Mouse (Mus musculus) liver, adult 2 months (tissue): ENCODE data around the gene Ophn1.

Source experiments
- CTCF ChIP-seq: fragments of 200-500 bp; IDR thresholded peaks from 2 replicates; pipeline ENCODE4 v1.5.1; 2011; ENCODE audit warnings: low read depth, low read length, control low read depth
- POLR2A ChIP-seq: fragments of 200-500 bp; IDR thresholded peaks from 2 replicates; pipeline ENCODE4 v1.6.1; 2011; ENCODE audit warnings: low read length, control low read depth; ENCODE audit not compliant: insufficient read depth; ENCODE audit errors: extremely low read depth

DNA sequence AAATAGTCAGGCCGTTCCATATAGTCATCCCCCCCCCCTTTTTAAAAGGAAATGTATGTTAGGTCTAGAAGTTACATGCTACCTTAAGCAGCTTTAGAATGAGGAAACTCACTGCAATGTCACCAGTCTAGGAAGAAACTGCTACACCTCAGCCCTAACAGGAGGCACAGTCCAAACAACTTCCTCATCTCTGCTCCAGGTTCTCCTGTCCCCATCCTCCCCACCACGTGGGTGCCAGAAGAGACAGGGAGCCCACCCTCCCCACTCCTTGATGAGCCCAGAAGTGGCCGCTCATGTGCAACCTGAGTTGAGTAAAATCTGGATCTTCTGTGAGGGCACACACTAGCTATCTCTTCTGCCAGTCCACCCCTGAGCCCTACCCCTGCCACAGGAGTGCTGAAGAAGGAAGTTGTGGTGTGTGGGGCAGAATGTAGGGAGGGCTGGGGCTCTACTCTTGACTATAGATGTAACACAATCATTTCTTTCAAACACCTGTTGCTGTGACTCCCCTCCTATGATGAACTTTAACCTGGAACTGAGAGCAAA is 376.4 kb downstream of the Ophn1 start:
- no peak for TF ChIP-seq CTCF
- no peak for TF ChIP-seq POLR2A
